Mouse (Mus musculus): ENCODE measurements around the gene Esrrb.

Esrrb gene

GRCm38 (mm10) chr12:86421490-86421904 is 60.6 kb downstream of the Esrrb start:
- DNase-seq (ENCODE audit: low read depth, low spot score), result peak; percentile 75

- no peak for DNase-seq (ENCODE audit: low read depth, low spot score)
These were observed 61.4 kb downstream of the Esrrb start for GRCm38 (mm10) chr12:86422166-86422910.

- no peak for DNase-seq (ENCODE audit: low read depth, low spot score)
These were observed 62.2 kb downstream of the Esrrb start for GRCm38 (mm10) chr12:86423102-86423501.

- DNase-seq (ENCODE audit: low read depth, low spot score), result no peak
These were observed 66.7 kb downstream of the Esrrb start for GRCm38 (mm10) chr12:86427585-86427984.

- peak; percentile 80 for DNase-seq (ENCODE audit: low read depth, low spot score)
These were observed 70.8 kb downstream of the Esrrb start for GRCm38 (mm10) chr12:86431671-86432070.

- DNase-seq (ENCODE audit: low read depth, low spot score), result peak; percentile 75
These were observed 72.5 kb downstream of the Esrrb start for GRCm38 (mm10) chr12:86433371-86433821.

GRCm38 (mm10) chr12:86435651-86436050 is 74.7 kb downstream of the Esrrb start:
- no peak for DNase-seq (ENCODE audit: low read depth, low spot score)

GRCm38 (mm10) chr12:86450848-86451247 is 89.9 kb downstream of the Esrrb start:
- no peak for DNase-seq (ENCODE audit: low read depth, low spot score)

GRCm38 (mm10) chr12:86455009-86455408 is 94.1 kb downstream of the Esrrb start:
- DNase-seq (ENCODE audit: low read depth, low spot score), result no peak

- no peak for DNase-seq (ENCODE audit: low read depth, low spot score)
These were observed 102.0 kb downstream of the Esrrb start for GRCm38 (mm10) chr12:86462742-86463470.

GRCm38 (mm10) chr12:86464385-86464784 is 103.5 kb downstream of the Esrrb start:
- no peak for DNase-seq (ENCODE audit: low read depth, low spot score)

GRCm38 (mm10) chr12:86466180-86466579 is 105.3 kb downstream of the Esrrb start:
- no peak for DNase-seq (ENCODE audit: low read depth, low spot score)

- DNase-seq (ENCODE audit: low read depth, low spot score), result no peak
These were observed 109.0 kb downstream of the Esrrb start for GRCm38 (mm10) chr12:86469919-86470318.

- no peak for DNase-seq (ENCODE audit: low read depth, low spot score)
These were observed 110.0 kb downstream of the Esrrb start for GRCm38 (mm10) chr12:86470912-86471311.

- DNase-seq (ENCODE audit: low read depth, low spot score), result no peak
These were observed 112.7 kb downstream of the Esrrb start for GRCm38 (mm10) chr12:86473630-86474029.

GRCm38 (mm10) chr12:86475994-86476393 is 115.1 kb downstream of the Esrrb start:
- no peak for DNase-seq (ENCODE audit: low read depth, low spot score)

- DNase-seq (ENCODE audit: low read depth, low spot score), result no peak
These were observed 118.0 kb downstream of the Esrrb start for GRCm38 (mm10) chr12:86478908-86479307.

- no peak for DNase-seq (ENCODE audit: low read depth, low spot score)
These were observed 121.1 kb downstream of the Esrrb start for GRCm38 (mm10) chr12:86482029-86482428.

GRCm38 (mm10) chr12:86483413-86483841 is 122.5 kb downstream of the Esrrb start:
- no peak for DNase-seq (ENCODE audit: low read depth, low spot score)

GRCm38 (mm10) chr12:86488005-86488404 is 127.1 kb downstream of the Esrrb start:
- no peak for DNase-seq (ENCODE audit: low read depth, low spot score)

- no peak for DNase-seq (ENCODE audit: low read depth, low spot score)
These were observed 129.1 kb downstream of the Esrrb start for GRCm38 (mm10) chr12:86490052-86490451.

GRCm38 (mm10) chr12:86491500-86491899 is 130.6 kb downstream of the Esrrb start:
- DNase-seq (ENCODE audit: low read depth, low spot score), result no peak

GRCm38 (mm10) chr12:86492822-86493221 is 131.9 kb downstream of the Esrrb start:
- DNase-seq (ENCODE audit: low read depth, low spot score), result no peak

Data from retina, adult 2 months (tissue).